Mouse (Mus musculus) testis, adult 2 months (tissue): ENCODE results near the gene Igsf3.

Experiments used
- CTCF ChIP-seq: fragments of 200-500 bp; IDR thresholded peaks from 2 replicates; pipeline ENCODE4 v1.5.1; 2012; ENCODE audit warnings: low read depth, mild to moderate bottlenecking, inconsistent platforms, low read length, moderate library complexity; ENCODE audit not compliant: control insufficient read depth, insufficient read depth, insufficient replicate concordance
- POLR2A ChIP-seq: fragments of 200-500 bp; IDR thresholded peaks from 2 replicates; pipeline ENCODE4 v1.6.1; 2012; ENCODE audit warnings: low read depth, mild to moderate bottlenecking, inconsistent platforms, low read length, moderate library complexity; ENCODE audit not compliant: control insufficient read depth

DNA sequence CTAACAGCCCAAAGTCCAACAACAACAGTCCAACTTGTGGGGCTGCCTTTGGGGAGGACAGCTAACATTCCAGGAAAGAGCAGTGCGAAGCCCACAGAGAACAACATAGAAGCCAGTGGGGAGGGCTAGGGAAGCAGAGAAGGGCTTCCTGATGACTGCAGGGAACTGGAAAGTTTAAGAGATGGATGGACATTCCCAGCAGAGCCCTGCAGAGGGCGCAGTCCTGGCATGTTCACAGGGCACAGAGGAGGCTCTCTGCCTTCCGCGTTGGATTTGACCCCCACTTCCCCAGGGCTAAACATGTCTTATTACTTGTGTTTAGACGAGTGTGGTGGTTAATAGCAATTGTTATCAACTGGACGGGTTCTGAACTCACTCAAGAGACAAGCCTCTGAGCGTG is 111.3 kb downstream of the Igsf3 start:
- TF ChIP-seq CTCF: peak; percentile 33; the same call in 1 of the 2 replicates
- TF ChIP-seq POLR2A: no peak
